Mouse (Mus musculus) stomach, postnatal 0 days (tissue): ENCODE data around the gene Tnr.

Source experiments
- CTCF ChIP-seq: IDR thresholded peaks from 2 replicates; pipeline ENCODE4 v1.5.1; 2016; ENCODE audit warnings: antibody characterized with exemption, low read depth, mild to moderate bottlenecking, moderate library complexity
- EP300 ChIP-seq: optimal IDR thresholded peaks from 2 replicates; pipeline ENCODE3; 2016; ENCODE audit warnings: antibody characterized with exemption

- TF ChIP-seq CTCF = no peak
- no peak for TF ChIP-seq EP300
Observed at GRCm38 (mm10) chr1:159788312-159788711, 264.7 kb downstream of the Tnr start.
